Mouse (Mus musculus) left cerebral cortex, adult 2 months (tissue): ENCODE data around the gene Ptprr. TPM values are rescaled to one million over a fixed set of nuclear protein-coding genes. Genes with fewer than 3 reads are reported as not detected.

Experiments
- DNase-seq, 2 experiments: peaks; one replicate each; pipeline ENCODE4 v3.0.0; 2021 to 2022; ENCODE audit warnings: low spot score in 2 of 2, mixed read lengths in 1 of 2; ENCODE audit errors: extremely low spot score in 1 of 2
- H3K27ac ChIP-seq: fragments of 200-600 bp; 2 replicates; pipeline ENCODE4 v1.8.1; 2022
- H3K4me3 ChIP-seq: fragments of 200-600 bp; 2 replicates; pipeline ENCODE4 v1.8.1; 2022
- CTCF ChIP-seq: fragments of 200-600 bp; IDR thresholded peaks from 2 replicates; pipeline ENCODE4 v1.8.1; 2022; ENCODE audit warnings: antibody characterized with exemption, mild to moderate bottlenecking, moderate library complexity
- intact Hi-C: fragments of 180-260 bp; cut with DNase I; formaldehyde crosslinking; loops from one replicate; pipeline ENCODE4 v1.15.1; 2025
- total RNA-seq, 2 experiments: library from RNA; stranded (reverse); gene quantifications; 2 replicates each; pipeline ENCODE4 v1.2.3; 2021

The Ptprr gene
- total RNA-seq, 2 experiments from 2014 or later = 17.0 to 17.3 TPM

DNA sequence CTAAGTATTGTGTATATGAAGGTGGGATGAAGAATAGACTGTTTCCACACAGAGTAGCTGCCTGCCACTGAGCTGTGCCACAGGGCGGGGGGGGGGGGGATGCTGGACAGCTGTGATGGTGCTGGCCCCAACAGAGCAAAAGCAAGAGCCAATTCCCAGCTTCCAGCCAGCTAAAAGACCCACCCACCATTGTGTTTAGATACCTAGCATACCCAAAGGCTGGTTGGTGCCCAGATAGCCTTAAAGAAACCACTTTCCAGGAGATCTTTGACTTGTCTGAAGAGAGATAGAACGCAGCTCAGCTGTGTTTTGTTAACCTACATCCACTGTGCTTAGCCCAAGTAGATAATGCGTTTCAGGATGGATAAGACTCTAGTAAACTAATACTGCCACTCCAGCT lies 254.1 kb downstream of the Ptprr start:
- no peak for DNase-seq
- TF ChIP-seq CTCF = no peak
- intact Hi-C loops = no loop called here
- Histone ChIP-seq H3K4me3 (no peak overlapping the region), H3K27ac (no peak overlapping the region)

DNA sequence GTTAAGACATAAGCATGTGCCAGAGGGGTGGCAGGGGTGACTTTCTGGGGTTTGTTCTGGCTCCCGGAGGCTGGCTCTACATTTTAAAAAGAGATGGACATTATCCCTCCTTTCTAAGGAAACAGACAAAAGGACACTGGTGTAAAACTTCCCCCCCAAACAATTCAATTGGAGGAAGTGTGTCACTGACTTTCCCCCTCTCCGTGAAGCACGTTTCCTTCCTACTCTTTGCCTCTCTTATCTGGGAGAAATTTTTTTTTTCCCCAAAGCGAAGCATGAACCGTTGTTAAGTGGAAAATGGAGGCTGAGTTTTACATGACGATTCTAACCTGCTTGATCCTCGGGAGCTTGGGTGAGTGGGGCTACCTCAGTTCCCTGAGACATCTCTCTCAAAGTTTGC lies 257.3 kb downstream of the Ptprr start, which contains the start of gene Ptprb:
TSS of gene Ptprb (plus strand) at position 244 of the 400 bp plus-strand sequence.
- no peak for DNase-seq

DNA sequence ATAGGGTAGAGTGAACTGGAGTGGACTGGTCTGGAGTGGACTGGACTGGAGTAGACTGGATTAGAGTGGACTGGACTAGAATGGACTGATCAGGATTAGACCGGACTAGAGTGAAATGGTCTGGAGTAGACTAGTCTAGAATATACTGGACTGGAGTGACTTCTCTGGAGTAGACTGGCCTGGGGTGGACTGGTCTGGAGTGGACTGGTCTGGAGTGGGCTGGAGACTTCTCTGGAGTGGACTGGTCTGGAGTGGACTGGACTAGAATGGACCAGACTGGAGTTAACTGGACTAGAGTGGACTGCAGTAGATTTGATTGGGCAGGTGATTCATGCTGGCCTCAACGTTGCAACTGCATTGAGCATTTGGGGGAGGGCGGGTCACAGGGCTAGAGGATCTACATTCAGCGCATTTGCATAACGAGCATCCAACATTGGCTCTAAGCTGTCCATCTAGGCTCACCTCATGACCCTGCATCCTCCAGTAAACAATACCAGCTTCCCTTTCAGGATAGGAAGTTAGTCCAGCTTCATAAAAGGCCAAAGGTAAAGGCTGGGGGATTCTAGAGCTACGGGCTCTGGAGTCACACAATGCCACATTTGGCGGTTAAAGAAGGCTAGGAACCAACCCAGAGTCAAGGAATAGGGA lies 268.8 kb downstream of the Ptprr start:
- no peak for TF ChIP-seq CTCF
- no peak overlapping the region for H3K4me3 ChIP-seq
- intact Hi-C loops = no loop called here
- no peak for DNase-seq
- H3K27ac ChIP-seq = no peak overlapping the region

More for the DNA sequence above, 257.3 kb downstream of the Ptprr start, which contains the start of gene Ptprb:
- Histone ChIP-seq H3K4me3 (no peak within 1 kb of the TSS), H3K27ac (no peak within 1 kb of the TSS)
- TF ChIP-seq CTCF = no peak
- intact Hi-C loops = no loop called here

DNA sequence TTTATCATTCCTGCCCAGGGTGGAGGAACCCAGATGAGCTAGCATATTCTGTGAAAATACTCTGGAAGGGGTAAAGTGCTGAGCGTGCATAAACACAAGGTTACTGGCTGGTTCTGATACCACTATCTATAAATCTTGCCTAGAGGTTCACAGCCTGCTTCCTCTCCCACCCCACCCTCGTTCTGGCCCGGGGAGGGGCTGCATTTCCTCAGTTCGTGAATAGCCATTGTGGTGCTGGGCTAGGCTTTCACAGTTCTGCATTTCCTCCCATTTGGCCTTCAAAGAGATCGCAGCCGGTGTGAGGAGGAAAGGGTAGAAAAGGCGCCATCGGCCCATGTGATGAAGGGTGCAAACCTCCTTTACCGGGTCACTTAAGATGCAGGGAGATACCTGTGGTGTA lies 270.1 kb downstream of the Ptprr start:
- no peak for TF ChIP-seq CTCF
- Histone ChIP-seq H3K27ac (no peak overlapping the region), H3K4me3 (no peak overlapping the region)
- DNase-seq = no peak
- intact Hi-C loops = no loop called here

DNA sequence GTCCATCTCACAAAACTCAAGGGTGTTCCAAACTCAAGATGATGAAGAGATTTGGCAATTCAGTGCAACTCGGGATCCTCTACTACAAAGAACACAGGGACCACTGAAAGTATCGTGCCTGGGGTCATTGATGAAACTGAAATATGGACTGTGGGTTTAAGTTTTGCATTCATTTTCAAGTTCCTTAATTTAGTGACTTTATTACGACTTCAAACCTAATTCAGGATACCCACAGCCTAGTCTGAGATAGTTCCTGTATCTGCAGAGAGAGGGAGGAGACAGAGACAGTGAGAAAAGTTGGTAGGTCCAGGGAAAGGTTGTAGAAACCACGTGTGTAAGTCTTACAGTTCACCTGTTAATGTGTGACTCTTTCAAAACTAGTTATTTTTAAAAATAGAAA lies 272.5 kb downstream of the Ptprr start:
- TF ChIP-seq CTCF = no peak
- DNase-seq = no peak
- no peak overlapping the region for H3K4me3 ChIP-seq
- intact Hi-C loops = no loop called here
- no peak overlapping the region for H3K27ac ChIP-seq

DNA sequence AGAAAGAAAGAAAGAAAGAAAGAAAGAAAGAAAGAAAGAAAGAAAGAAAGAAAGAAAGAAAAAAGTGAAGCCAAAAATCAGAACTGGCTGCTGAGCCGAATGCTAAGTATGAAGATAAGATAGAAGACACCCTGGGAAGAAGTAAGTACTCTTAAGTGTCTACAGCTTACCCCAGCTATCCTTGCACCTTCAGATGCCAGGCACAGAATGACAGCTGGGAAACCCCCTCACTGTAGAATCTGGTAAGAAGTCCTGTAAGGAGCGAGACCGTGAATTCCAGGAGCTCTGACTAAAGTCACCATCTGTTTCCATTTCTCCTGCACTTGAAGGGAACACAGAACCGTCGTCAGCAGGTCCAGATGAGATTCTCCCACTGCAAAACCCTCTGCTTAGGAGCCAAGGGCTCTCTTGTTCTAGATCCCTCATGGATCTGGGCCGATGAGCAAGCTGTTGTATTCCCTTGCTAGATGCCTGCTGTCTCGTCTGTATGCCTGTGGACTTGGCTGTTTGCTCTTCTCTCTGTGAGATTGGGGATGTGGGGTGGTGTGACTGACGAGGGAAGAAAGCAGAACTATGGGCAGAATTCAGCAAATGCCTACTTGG lies 273.2 kb downstream of the Ptprr start:
- intact Hi-C loops = loop anchor here (1.0 kb wide), 1 partner anchor 174 kb away; no protein-coding TSS in a partner anchor
- peak overlapping the region; percentile 71 for H3K27ac ChIP-seq

DNA sequence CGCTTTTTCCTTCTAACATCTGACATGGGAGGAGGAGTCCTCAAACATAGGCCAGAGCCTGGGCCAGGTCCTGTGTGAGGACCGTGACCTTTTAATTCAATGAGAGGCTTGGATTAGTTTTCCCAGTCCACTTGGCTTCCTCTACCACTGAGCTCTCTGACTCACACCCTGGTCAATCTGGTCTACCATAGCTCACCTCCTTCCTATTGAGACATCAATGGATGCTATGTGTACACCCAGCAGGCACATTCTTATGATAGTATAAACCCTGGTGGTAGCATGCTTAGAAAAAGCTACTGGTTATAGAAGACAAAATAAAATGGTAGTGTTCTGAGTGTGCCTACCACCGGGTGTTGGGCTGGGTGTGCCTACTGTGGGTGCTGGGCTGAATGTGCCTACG lies 278.4 kb downstream of the Ptprr start:
- TF ChIP-seq CTCF = no peak
- Histone ChIP-seq H3K4me3 (no peak overlapping the region), H3K27ac (no peak overlapping the region)
- intact Hi-C loops = no loop called here
- no peak for DNase-seq

More for the DNA sequence above, 273.2 kb downstream of the Ptprr start:
- no peak overlapping the region for H3K4me3 ChIP-seq
- peak; percentile 24 to 47 for DNase-seq
- no peak for TF ChIP-seq CTCF

DNA sequence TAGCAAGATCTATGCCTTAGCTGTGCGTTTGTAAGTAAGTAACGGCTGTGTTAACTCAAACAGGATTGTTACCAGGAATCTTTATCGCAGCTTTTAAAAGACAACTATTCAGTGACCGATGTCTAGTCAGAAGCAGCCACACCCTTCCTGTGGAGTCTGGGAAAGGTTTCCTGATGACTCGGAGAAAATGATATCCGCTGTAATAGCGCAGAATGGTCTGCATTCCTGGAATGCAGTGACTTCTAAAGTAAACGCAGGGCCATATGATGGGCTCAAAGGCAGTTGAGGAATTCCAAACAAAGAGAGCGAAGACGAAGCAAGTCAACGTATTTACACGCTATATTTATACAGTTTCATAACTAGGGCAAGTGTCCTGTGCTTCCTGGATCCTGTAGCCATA lies 279.8 kb downstream of the Ptprr start:
- intact Hi-C loops = no loop called here
- no peak for TF ChIP-seq CTCF
- no peak for DNase-seq
- H3K4me3 ChIP-seq = no peak overlapping the region
- no peak overlapping the region for H3K27ac ChIP-seq

DNA sequence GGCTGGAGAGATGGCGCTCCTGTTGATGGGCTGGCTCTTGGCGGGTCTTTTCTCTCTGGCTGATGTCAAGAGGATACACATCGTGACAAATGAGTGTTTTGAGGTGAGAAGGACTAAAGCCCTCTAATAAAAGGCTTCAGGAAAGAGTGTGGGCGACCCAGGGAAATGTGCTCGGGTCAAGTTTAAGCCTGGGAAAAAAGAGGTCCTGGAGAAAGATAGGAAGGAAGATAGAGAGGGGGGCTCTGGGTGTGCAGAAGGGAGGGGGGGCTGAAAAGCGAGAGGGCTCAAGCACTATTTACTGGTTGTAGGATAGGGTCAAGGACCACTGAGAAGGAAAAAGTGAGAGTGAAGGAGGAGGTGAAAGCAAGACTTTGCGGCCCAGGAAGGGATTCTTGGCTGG lies 282.8 kb downstream of the Ptprr start:
- H3K4me3 ChIP-seq = peak overlapping the region; percentile 47
- intact Hi-C loops = no loop called here
- H3K27ac ChIP-seq = no peak overlapping the region
- no peak for DNase-seq
- TF ChIP-seq CTCF = no peak

DNA sequence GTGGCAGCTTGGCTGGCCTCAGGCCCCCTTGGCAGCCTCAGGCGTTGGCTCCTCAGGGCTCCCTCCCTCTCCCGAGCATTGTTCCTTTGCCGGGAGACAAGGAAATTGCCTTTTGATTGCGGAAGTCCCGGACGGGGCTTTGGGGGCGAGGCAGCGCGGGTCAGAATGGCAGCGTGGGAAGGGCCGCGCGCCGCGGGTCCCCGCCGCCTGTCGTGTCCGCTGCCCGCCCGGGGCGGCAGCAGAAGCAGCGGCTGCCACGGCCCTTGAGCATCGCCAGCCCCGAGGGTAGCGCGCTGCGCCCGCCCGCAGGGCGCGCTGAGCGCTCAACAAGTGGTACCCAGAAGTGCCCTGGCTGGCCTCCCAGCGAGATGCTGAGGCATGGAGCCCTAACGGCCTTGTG lies 283.2 kb downstream of the Ptprr start:
- peak overlapping the region; percentile 47 for H3K4me3 ChIP-seq
- DNase-seq = peak in 1 of 2 experiments; percentile 15
- H3K27ac ChIP-seq = peak overlapping the region; percentile 41
- intact Hi-C loops = no loop called here
- TF ChIP-seq CTCF = no peak; the same call in 1 of the 2 replicates

DNA sequence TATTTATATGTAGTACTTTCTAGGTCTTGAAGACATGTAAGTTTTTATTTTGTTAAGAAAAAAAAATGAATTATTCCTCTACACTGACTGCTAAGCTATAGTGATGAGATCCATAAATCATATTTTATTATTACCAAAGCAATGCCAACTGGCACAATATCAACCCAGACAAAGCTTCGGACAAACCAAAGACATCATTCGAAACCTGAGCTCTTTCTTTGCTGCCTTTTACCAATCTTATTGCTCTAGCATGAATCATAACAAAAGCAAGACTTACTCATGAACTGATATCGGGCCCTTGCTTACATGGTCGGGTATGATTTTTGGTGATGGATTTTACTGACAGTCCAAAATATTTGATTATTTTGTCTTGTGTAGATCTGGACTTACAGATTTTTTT lies 286.3 kb downstream of the Ptprr start:
- no peak for TF ChIP-seq CTCF
- H3K27ac ChIP-seq = no peak overlapping the region; the same call in 1 of the 2 replicates
- peak overlapping the region; percentile 27; the same call in 1 of the 2 replicates for H3K4me3 ChIP-seq
- intact Hi-C loops = no loop called here
- no peak for DNase-seq

DNA sequence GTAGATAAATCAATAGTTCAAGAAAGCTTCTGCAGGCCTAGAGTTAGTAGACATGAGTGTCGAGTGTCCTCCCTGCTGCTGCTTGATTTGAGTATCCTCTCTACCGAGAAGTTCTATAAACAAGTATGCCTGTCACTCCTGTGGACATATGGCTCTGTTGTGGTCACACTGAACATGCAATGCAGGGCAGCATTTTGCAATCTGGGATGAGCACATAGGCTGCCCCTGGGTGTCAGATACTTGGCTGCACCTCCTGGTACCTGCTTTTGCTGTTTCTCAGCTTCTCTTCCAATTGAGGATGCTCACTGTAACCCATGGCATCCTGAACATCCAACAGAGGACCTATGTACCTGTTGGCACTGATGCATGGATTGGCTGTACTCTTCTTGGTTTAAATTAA lies 291.4 kb downstream of the Ptprr start:
- no peak overlapping the region for H3K27ac ChIP-seq
- H3K4me3 ChIP-seq = no peak overlapping the region
- DNase-seq = no peak
- intact Hi-C loops = no loop called here
- no peak for TF ChIP-seq CTCF
